Mouse (Mus musculus) gastrocnemius, postnatal 4 days (tissue): ENCODE data around the gene Gtf3c1. TPM values are rescaled to one million over a fixed set of nuclear protein-coding genes. Genes with fewer than 3 reads are reported as not detected.
A peak's percentile ranks its signal among the peaks of the same experiment; 100 is the strongest.

Source experiments
- DNase-seq, 2 experiments: peaks; one replicate each; pipeline ENCODE4 v3.0.0; 2021 to 2022; ENCODE audit warnings: low spot score in 2 of 2, mixed read lengths in 2 of 2
- long read RNA-seq, 2 experiments: library from polyadenylated mRNA; stranded (forward); transcript quantifications; one replicate each; pipeline ENCODE4 v2.0.0; 2021
- total RNA-seq, 2 experiments: library from RNA; stranded (reverse); gene quantifications; 2 replicates each; pipeline ENCODE4 v1.2.3; 2021

Gene Gtf3c1
- total RNA-seq: 10 to 100 TPM; 50.4 to 50.5 TPM
- long read RNA-seq, experiment 1, full-length matches to known transcripts: 7 of 12 reads
- long read RNA-seq, experiment 1, partial matches to known transcripts: 5 of 12 reads
- long read RNA-seq, experiment 1, other reads (novel, unspliced or antisense): 0 of 12 reads
- long read RNA-seq, experiment 2, full-length matches to known transcripts: 17 of 39 reads
- long read RNA-seq, experiment 2, partial matches to known transcripts: 17 of 39 reads
- long read RNA-seq, experiment 2, other reads (novel, unspliced or antisense): 5 of 39 reads

GRCm38 (mm10) chr7:125707593-125708022 is at the start of gene Gtf3c1, which contains the start of gene D430042O09Rik:
Gtf3c1 (minus strand) TSS chr7:125707780.
D430042O09Rik (plus strand) TSS chr7:125707888.
- DNase-seq: peak; percentile 99 to 100

GRCm38 (mm10) chr7:125756806-125757205 is 49.2 kb upstream of the Gtf3c1 start:
- DNase-seq: no peak

- no peak for DNase-seq
Observed at GRCm38 (mm10) chr7:125753326-125753715, 45.7 kb upstream of the Gtf3c1 start.

GRCm38 (mm10) chr7:125752699-125753325 is 45.2 kb upstream of the Gtf3c1 start:
- DNase-seq: no peak

- no peak for DNase-seq
Observed at GRCm38 (mm10) chr7:125748186-125748585, 40.6 kb upstream of the Gtf3c1 start.

GRCm38 (mm10) chr7:125747316-125747690 is 39.7 kb upstream of the Gtf3c1 start:
- no peak for DNase-seq

GRCm38 (mm10) chr7:125746621-125747315 is 39.2 kb upstream of the Gtf3c1 start:
- DNase-seq: no peak

- DNase-seq: no peak
Observed at GRCm38 (mm10) chr7:125744774-125745173, 37.2 kb upstream of the Gtf3c1 start.

- DNase-seq: no peak
Observed at GRCm38 (mm10) chr7:125741271-125741703, 33.7 kb upstream of the Gtf3c1 start.

- DNase-seq: no peak
Observed at GRCm38 (mm10) chr7:125740521-125740920, 32.9 kb upstream of the Gtf3c1 start.

GRCm38 (mm10) chr7:125736366-125737015 is 28.9 kb upstream of the Gtf3c1 start:
- DNase-seq: no peak

GRCm38 (mm10) chr7:125733791-125734190 is 26.2 kb upstream of the Gtf3c1 start:
- DNase-seq: no peak

GRCm38 (mm10) chr7:125731679-125732078 is 24.1 kb upstream of the Gtf3c1 start:
- DNase-seq: no peak

GRCm38 (mm10) chr7:125723189-125723972 is 15.8 kb upstream of the Gtf3c1 start:
- no peak for DNase-seq

- no peak for DNase-seq
Observed at GRCm38 (mm10) chr7:125722127-125722526, 14.5 kb upstream of the Gtf3c1 start.

GRCm38 (mm10) chr7:125721033-125721432 is 13.5 kb upstream of the Gtf3c1 start:
- DNase-seq: no peak

- no peak for DNase-seq
Observed at GRCm38 (mm10) chr7:125720370-125720769, 12.8 kb upstream of the Gtf3c1 start.

GRCm38 (mm10) chr7:125717612-125718011 is 10.0 kb upstream of the Gtf3c1 start:
- no peak for DNase-seq

- no peak for DNase-seq
Observed at GRCm38 (mm10) chr7:125716724-125717123, 9.1 kb upstream of the Gtf3c1 start.

GRCm38 (mm10) chr7:125714803-125715202 is 7.2 kb upstream of the Gtf3c1 start:
- no peak for DNase-seq
